Mouse (Mus musculus) mouse embryonic stem cell (cell line): ENCODE data around the gene Rcor2.

ENCODE experiments used
- in situ Hi-C, 2 experiments: fragments of 300-500 bp; cut with MboI; formaldehyde crosslinking; loops; 1 replicate in 1 of 2; 3 replicates in 1 of 2; pipeline ENCODE4 v1.14.3; 2019 to 2020; ENCODE audit warnings: low sequenced_read_pairs in 2 of 2, low pct_unique_long_range_greater_than_20kb in 1 of 2, mixed read lengths in 1 of 2; ENCODE audit not compliant: unreplicated experiment in 1 of 2

Rcor2 gene

GRCm38 (mm10) chr19:7267091-7267741 is at the start of gene Rcor2:
Gene Rcor2, plus strand, starts transcription at chr19:7267325.
- in situ Hi-C loops, result loop anchor here in 1 of 2 experiments (25.0 kb wide), 1 partner anchor 1445 kb away; the partner anchor contains the start of gene Slc3a2

GRCm38 (mm10) chr19:7217926-7218267 is 49.2 kb upstream of the Rcor2 start:
- in situ Hi-C loops, result no loop called here

GRCm38 (mm10) chr19:7218753-7219152 is 48.4 kb upstream of the Rcor2 start:
- in situ Hi-C loops, result no loop called here

- in situ Hi-C loops, result no loop called here
Measured at GRCm38 (mm10) chr19:7222196-7222595, 44.9 kb upstream of the Rcor2 start.

GRCm38 (mm10) chr19:7223488-7223887 is 43.6 kb upstream of the Rcor2 start:
- in situ Hi-C loops, result no loop called here

GRCm38 (mm10) chr19:7224253-7224652 is 42.9 kb upstream of the Rcor2 start:
- in situ Hi-C loops, result no loop called here

- in situ Hi-C loops, result no loop called here
Measured at GRCm38 (mm10) chr19:7225096-7225690, 41.9 kb upstream of the Rcor2 start.

GRCm38 (mm10) chr19:7226511-7226914 is 40.6 kb upstream of the Rcor2 start:
- in situ Hi-C loops, result no loop called here

GRCm38 (mm10) chr19:7234537-7235221 is 32.4 kb upstream of the Rcor2 start:
- in situ Hi-C loops, result no loop called here

- in situ Hi-C loops, result no loop called here
Measured at GRCm38 (mm10) chr19:7235461-7235860, 31.7 kb upstream of the Rcor2 start.

- in situ Hi-C loops, result no loop called here
Measured at GRCm38 (mm10) chr19:7236011-7236410, 31.1 kb upstream of the Rcor2 start.

GRCm38 (mm10) chr19:7236742-7237141 is 30.4 kb upstream of the Rcor2 start:
- in situ Hi-C loops, result no loop called here

GRCm38 (mm10) chr19:7239574-7239973 is 27.6 kb upstream of the Rcor2 start:
- in situ Hi-C loops, result no loop called here

GRCm38 (mm10) chr19:7240291-7240690 is 26.8 kb upstream of the Rcor2 start:
- in situ Hi-C loops, result no loop called here

- in situ Hi-C loops, result no loop called here
Measured at GRCm38 (mm10) chr19:7240782-7241690, 26.1 kb upstream of the Rcor2 start, which contains the start of gene Naa40. Gene Naa40, minus strand, starts transcription at chr19:7241183.

GRCm38 (mm10) chr19:7246021-7246420 is 21.1 kb upstream of the Rcor2 start:
- in situ Hi-C loops, result no loop called here

- in situ Hi-C loops, result loop anchor here in 1 of 2 experiments (25.0 kb wide), 1 partner anchor 1454 kb away; the partner anchor contains the start of gene Slc3a2
Measured at GRCm38 (mm10) chr19:7257881-7258280, 9.2 kb upstream of the Rcor2 start.

- in situ Hi-C loops, result loop anchor here in 1 of 2 experiments (25.0 kb wide), 1 partner anchor 1451 kb away; the partner anchor contains the start of gene Slc3a2
Measured at GRCm38 (mm10) chr19:7261476-7261875, 5.6 kb upstream of the Rcor2 start.
